Mouse (Mus musculus) small intestine, adult 2 months (tissue): Measurements from ENCODE around the gene Zbtb34. TPM values are rescaled to one million over a fixed set of nuclear protein-coding genes. Genes with fewer than 3 reads are reported as not detected.

Source experiments
- H3K27ac ChIP-seq: fragments of 200-500 bp; 2 replicates; pipeline ENCODE4 v1.5.1; 2012; ENCODE audit warnings: low read depth, low read length, control low read depth, inconsistent platforms; ENCODE audit not compliant: insufficient read depth
- H3K27me3 ChIP-seq: fragments of 200-500 bp; 2 replicates; pipeline ENCODE4 v1.6.1; 2012; ENCODE audit warnings: mild to moderate bottlenecking, moderate library complexity, low read length, inconsistent platforms; ENCODE audit not compliant: control insufficient read depth, insufficient read depth
- H3K36me3 ChIP-seq: fragments of 200-500 bp; 2 replicates; pipeline ENCODE4 v1.6.1; 2012; ENCODE audit warnings: mild to moderate bottlenecking, low read length, control low read depth, inconsistent platforms; ENCODE audit not compliant: control insufficient read depth, insufficient read depth
- H3K4me1 ChIP-seq: fragments of 200-500 bp; 2 replicates; pipeline ENCODE4 v1.6.1; 2012; ENCODE audit warnings: low read length, inconsistent platforms, mixed read lengths; ENCODE audit not compliant: control insufficient read depth, insufficient read depth, insufficient read length
- H3K4me3 ChIP-seq: fragments of 200-500 bp; 2 replicates; pipeline ENCODE4 v1.5.1; 2012; ENCODE audit warnings: low read depth, mild to moderate bottlenecking, control low read depth, inconsistent platforms, low read length, moderate library complexity
- CTCF ChIP-seq: fragments of 200-500 bp; IDR thresholded peaks from 2 replicates; pipeline ENCODE4 v1.5.1; 2012; ENCODE audit warnings: low read depth, mild to moderate bottlenecking, control low read depth, inconsistent platforms, low read length, moderate library complexity, mixed read lengths; ENCODE audit not compliant: insufficient replicate concordance, insufficient read length; ENCODE audit errors: extremely low read depth
- POLR2A ChIP-seq: fragments of 200-500 bp; IDR thresholded peaks from 2 replicates; pipeline ENCODE4 v1.6.1; 2012; ENCODE audit warnings: low read depth, mild to moderate bottlenecking, control low read depth, inconsistent platforms, low read length, moderate library complexity
- WGBS: fragments of 180-500 bp; shearing (Covaris S2); methylation state at CpG from one replicate; pipeline ENCODE4 v1.1.7; 2018; 5-methylcytosine and 5-hydroxymethylcytosine counted together
- polyA plus RNA-seq: library from polyadenylated mRNA; depleted of rRNA; stranded (reverse); fragments of >200 nt; gene quantifications from 2 replicates; pipeline ENCODE4 v1.2.3, GENCODE M21; 2012

The Zbtb34 gene
- polyA plus RNA-seq, 1 experiment = 4.2 TPM

DNA sequence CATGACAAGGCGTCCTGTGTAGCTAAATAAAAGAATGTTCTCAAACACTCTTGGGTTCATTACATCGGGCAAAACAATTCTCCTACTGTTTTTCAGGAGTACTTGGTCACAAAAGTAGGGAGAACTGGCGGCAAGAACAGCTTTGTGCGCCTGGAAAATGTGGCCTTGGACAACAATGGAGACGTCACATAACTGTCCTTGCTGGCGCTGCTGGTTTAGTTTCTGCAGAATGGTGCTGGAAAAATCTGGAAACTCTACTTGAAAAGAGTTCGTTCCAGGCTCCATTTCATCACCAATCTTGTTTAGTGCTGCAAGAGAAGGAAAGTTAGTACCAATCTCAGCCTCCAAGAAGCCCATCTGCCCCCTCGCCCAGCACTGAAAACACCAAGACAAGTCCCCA lies 23.7 kb upstream of the Zbtb34 start:
- Histone ChIP-seq H3K4me3 (no peak overlapping the region), H3K27ac (no peak overlapping the region), H3K4me1 (peaks cover 2% of the 10 kb centered on the region; the same call in 1 of the 2 replicates), H3K36me3 (peaks cover 58% of the 10 kb centered on the region), H3K27me3 (no peaks in the 10 kb centered on the region)
- TF ChIP-seq CTCF (no peak), POLR2A (no peak)
- 92% methylated on average over 8 of the region's 8 CpGs for WGBS

DNA sequence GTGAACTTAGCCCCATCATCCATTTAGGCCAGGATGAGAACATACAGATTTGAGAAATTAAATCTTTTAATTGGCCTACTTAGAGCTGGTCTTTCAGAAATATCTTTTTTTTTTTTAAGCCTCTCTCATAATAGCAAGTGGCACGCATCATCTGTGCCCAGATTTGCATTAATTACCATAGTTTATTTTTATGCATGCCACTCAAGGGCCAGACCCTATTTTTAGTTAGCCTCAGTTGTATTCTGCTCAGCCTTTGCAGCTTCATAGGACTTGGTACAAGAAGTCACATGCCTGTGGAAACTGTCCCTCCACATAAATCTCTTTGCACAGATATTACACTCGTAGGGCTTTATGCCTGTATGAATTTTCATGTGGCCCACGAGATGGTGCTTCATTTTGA lies 22.4 kb upstream of the Zbtb34 start:
- H3K36me3 ChIP-seq = peaks cover 62% of the 10 kb centered on the region
- H3K4me1 ChIP-seq = peaks cover 2% of the 10 kb centered on the region; the same call in 1 of the 2 replicates
- no peak for TF ChIP-seq CTCF
- TF ChIP-seq POLR2A = no peak
- no peak overlapping the region for H3K4me3 ChIP-seq
- WGBS = 90% methylated on average over 3 of the region's 3 CpGs
- no peak overlapping the region for H3K27ac ChIP-seq
- no peaks in the 10 kb centered on the region for H3K27me3 ChIP-seq

DNA sequence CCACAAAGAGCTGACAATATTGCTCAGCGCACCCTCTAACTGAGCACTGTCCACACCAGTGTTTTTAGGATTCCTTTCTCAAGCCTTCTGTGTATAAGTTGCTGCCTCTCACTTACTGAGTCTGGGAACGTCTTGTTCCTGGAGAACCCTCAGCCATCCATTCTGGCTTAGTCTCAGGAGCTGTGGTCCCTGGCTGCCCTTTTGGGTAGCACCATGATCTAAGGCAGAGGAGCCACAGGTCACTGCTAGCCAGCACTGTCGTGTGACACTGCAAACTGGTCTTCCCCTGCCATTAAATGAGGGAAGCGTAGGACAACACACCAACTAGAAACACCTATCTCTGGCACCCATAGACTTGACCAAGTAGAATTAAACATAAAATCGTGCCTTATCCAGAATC lies 21.6 kb upstream of the Zbtb34 start:
- peaks cover 2% of the 10 kb centered on the region; the same call in 1 of the 2 replicates for H3K4me1 ChIP-seq
- peaks cover 63% of the 10 kb centered on the region for H3K36me3 ChIP-seq
- no peak overlapping the region for H3K4me3 ChIP-seq
- H3K27me3 ChIP-seq = no peaks in the 10 kb centered on the region
- H3K27ac ChIP-seq = no peak overlapping the region
- 87% methylated on average over 5 of the region's 5 CpGs for WGBS
- TF ChIP-seq POLR2A (no peak), CTCF (no peak)

DNA sequence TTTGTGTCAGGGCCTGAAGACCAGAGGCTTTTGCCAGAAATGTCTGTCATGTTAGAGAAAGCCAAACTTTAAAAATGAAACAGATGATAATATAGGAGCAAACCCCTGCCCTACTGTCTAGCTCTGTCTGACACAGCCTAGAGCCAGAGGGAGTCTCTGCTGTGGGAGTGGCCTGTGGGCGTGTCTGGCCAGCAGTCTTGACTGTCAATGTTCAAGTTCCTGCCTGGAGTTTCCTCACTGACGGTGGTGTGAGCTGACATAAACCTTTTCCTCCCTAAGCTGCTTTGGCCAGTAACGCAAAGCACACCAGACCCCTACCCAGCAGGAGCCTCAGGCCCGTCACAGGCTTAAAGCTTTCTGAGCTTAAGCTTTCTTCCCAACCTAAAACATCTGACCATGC lies 21.0 kb upstream of the Zbtb34 start:
- Histone ChIP-seq H3K36me3 (peaks cover 63% of the 10 kb centered on the region), H3K4me1 (peaks cover 5% of the 10 kb centered on the region; the same call in 1 of the 2 replicates), H3K27ac (no peak overlapping the region), H3K4me3 (no peak overlapping the region), H3K27me3 (no peaks in the 10 kb centered on the region)
- TF ChIP-seq POLR2A (no peak), CTCF (no peak)
- WGBS = 45% methylated on average over 4 of the region's 4 CpGs

DNA sequence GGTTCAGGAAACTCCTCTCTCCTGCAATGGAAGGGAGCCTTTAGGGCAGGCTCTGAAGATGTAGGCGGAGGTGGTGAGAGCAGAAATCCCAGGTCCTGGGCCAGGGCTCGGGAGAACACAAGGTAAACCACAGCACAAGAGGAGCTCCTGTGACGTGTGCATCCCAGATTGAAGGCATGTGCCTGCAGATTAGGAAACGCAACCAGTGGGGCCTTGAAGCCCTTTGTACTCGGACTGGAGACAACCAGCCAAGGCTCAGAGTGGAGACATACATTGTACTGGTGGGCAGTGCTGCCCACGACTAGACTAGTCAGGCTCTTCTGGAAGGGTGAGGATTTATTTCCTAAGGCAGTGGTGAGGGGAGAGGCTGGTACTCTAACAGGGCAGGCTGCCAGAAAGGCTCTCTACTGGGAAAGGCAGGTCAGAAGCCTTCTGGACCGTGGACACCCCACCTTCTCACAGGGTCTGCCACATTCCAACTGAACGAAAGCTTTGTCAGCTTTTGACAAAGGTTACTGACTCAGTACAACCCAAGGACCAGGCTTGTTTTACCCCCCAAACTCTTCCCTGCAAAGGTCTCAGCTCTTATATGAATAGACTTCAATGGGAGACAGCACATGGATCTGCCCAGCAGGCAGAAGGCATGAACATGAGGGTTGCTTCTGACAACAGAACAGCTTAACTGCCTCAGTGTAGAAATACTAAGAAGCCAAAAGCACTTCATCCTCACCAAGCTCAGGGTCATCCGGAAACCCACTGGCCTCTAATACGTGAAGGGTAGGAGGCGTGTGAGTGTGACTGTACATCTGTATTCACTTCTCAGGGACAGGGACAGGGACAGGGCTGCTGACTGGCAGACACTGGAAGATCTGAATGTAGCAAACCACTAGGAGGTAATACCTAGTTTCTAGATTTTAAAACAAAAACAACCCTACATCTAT lies 20.2 kb upstream of the Zbtb34 start:
- H3K4me3 ChIP-seq = no peak overlapping the region
- TF ChIP-seq POLR2A = no peak
- TF ChIP-seq CTCF = no peak
- H3K27me3 ChIP-seq = no peaks in the 10 kb centered on the region
- peaks cover 5% of the 10 kb centered on the region for H3K4me1 ChIP-seq
- H3K36me3 ChIP-seq = peaks cover 63% of the 10 kb centered on the region
- no peak overlapping the region for H3K27ac ChIP-seq
- 85% methylated on average over 11 of the region's 11 CpGs for WGBS

DNA sequence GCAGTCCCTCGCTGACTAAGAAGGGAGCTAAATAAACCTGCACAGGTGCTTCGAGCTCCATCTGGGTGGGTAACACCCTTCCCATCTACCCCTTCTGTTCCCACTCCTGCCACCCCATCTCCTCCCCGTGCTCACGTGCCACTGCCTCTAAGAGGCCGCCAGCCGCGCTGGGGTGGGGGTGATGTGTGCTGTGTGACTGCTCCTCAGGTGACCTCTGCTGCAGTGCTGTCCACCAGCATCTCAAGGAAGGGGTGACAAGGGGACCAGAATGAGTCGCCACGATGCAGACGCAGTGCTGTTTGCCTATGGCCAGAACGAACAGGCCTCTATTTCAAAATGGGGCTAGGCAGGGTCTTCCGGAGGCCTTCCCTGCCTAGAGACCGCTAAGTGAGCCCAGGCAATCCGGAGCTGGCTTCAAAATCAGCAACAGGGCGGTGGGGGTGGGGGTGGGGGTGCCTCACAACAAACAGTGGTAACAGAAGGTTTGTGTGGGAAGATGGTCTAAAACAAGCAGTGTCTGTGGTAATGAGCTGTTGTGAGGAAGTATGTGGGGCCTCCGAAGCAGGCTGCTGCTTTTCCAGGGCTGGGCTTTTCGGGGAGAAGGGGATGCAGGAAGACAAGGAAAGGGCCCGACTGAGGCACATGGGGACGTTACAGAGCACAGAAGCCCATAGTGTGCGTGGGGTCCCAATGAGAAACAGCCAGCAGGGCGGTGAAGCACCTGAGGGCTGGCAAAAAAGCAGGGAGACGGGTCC lies 18.2 kb upstream of the Zbtb34 start:
- no peak for TF ChIP-seq POLR2A
- no peak for TF ChIP-seq CTCF
- 94% methylated on average over 22 of the region's 22 CpGs for WGBS
- Histone ChIP-seq H3K36me3 (peaks cover 49% of the 10 kb centered on the region), H3K4me1 (peaks cover 5% of the 10 kb centered on the region), H3K27ac (no peak overlapping the region), H3K27me3 (no peaks in the 10 kb centered on the region), H3K4me3 (no peak overlapping the region)

DNA sequence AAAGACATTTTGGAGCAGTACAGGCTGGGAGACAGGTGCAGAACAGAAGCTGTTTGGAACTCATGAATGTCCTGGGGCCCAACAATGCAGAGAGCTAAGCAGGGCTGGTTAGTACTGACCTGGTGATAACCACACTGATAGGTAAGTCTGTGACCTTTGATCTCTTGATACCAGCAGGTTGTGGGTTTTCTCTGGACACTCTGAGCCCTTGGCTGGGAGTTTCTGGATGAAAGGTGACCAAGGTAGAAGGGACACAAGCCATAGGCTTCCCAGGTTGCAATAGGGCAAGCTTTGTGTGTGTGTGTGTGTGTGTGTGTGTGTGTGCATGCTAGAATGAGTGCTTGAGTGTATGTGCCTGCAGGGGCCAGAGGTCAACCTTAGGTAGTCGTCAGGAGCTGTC lies 15.7 kb upstream of the Zbtb34 start:
- Histone ChIP-seq H3K27me3 (no peaks in the 10 kb centered on the region), H3K36me3 (peaks cover 27% of the 10 kb centered on the region), H3K4me3 (no peak overlapping the region), H3K27ac (no peak overlapping the region; the same call in 1 of the 2 replicates), H3K4me1 (peaks cover 3% of the 10 kb centered on the region)
- TF ChIP-seq POLR2A (no peak), CTCF (no peak)
- WGBS = 44% methylated on average over 1 of the region's 1 CpGs
